Mouse (Mus musculus): ENCODE results near the gene Polr3h. TPM values are rescaled to one million over a fixed set of nuclear protein-coding genes. Genes with fewer than 3 reads are reported as not detected.

Gene Polr3h
- total and polyA plus RNA-seq, 3 experiments: 40.5 to 224 (median 59.3) TPM

- Histone ChIP-seq H3K4me3 (replicated peaks in 1 of 3; ENCODE audit: low read depth in 2 of 3, low read length in 2 of 3, poor library complexity in 1 of 3) (peak within 1 kb of the TSS; percentile 94 to 100 (median 99)), H3K4me2 (ENCODE audit: insufficient read depth, low read depth, poor library complexity, severe bottlenecking) (peak within 1 kb of the TSS; percentile 98), H3K9ac (ENCODE audit: insufficient read depth, low read depth) (peak within 1 kb of the TSS; percentile 87), H3K27ac (ENCODE audit: insufficient read depth, low read depth) (peak within 1 kb of the TSS; percentile 89), H3K4me1 (ENCODE audit: control insufficient read depth in 1 of 2, insufficient read depth in 2 of 2) (peaks cover 8 to 60% of the 10 kb centered on the region in 2 experiments; a peak in 3 of 4 replicates), H3K36me3 (replicated peaks in 1 of 2; ENCODE audit: control insufficient read depth in 1 of 2, insufficient read depth in 1 of 2, low read length in 1 of 2) (peaks cover 35 to 49% of the 10 kb centered on the region in 2 experiments), H3K9me3 (replicated peaks; ENCODE audit: low read length) (no peaks in the 10 kb centered on the region), H3K79me2 (replicated peaks; ENCODE audit: control insufficient read depth, extremely low read depth, insufficient read depth, poor library complexity, severe bottlenecking) (peaks cover 47% of the 10 kb centered on the region), H3K27me3 (replicated peaks) (no peaks in the 10 kb centered on the region)
- in situ Hi-C loops (cut with MboI; ENCODE audit: low pct_ligation_motif_present, low pct_unique_long_range_greater_than_20kb, low sequenced_read_pairs): no loop called here
- dilution Hi-C loops (cut with MboI; ENCODE audit: extremely low pct_ligation_motif_present, extremely low pct_unique_long_range_greater_than_20kb, low sequenced_read_pairs): no loop called here
- peak; percentile 97 for DNase-seq (ENCODE audit: extremely low read depth)
- peak; percentile 71; the same call in 1 of the 2 replicates for TF ChIP-seq MYC (IDR thresholded peaks at IDR 0.05; ENCODE audit: low read depth, low read length)
- peak; percentile 80 for TF ChIP-seq NELFE (IDR thresholded peaks at IDR 0.05; ENCODE audit: low read depth, low read length)
- TF ChIP-seq SMC3 (IDR thresholded peaks at IDR 0.05; ENCODE audit: low read depth, low read length): no peak
- TF ChIP-seq JUND (conservative IDR thresholded peaks at IDR 0.05; ENCODE audit: low read depth, low read length): no peak
- peak; percentile 18; the same call in 1 of the 2 replicates for TF ChIP-seq BHLHE40 (IDR thresholded peaks at IDR 0.05; ENCODE audit: low read depth, low read length)
- TF ChIP-seq MAX (IDR thresholded peaks at IDR 0.05; ENCODE audit: low read length): peak; percentile 56
- no peak; the same call in 1 of the 2 replicates for TF ChIP-seq MAFK (IDR thresholded peaks at IDR 0.05; ENCODE audit: insufficient replicate concordance, low read length)
- TF ChIP-seq ZKSCAN1 (IDR thresholded peaks at IDR 0.05; ENCODE audit: borderline replicate concordance, low read depth, low read length): no peak
- no peak; the same call in 1 of the 2 replicates for TF ChIP-seq GABPA (IDR thresholded peaks at IDR 0.05; ENCODE audit: insufficient replicate concordance, low read depth, low read length)
- no peak for TF ChIP-seq EP300 (IDR thresholded peaks at IDR 0.05; ENCODE audit: low read length)
- TF ChIP-seq ELF1 (IDR thresholded peaks at IDR 0.05; ENCODE audit: low read depth, low read length): peak; percentile 83
- no peak for TF ChIP-seq USF1 (IDR thresholded peaks at IDR 0.05; ENCODE audit: low read depth, low read length)
- peak; percentile 11; the same call in 1 of the 2 replicates for TF ChIP-seq MAZ (IDR thresholded peaks at IDR 0.05; ENCODE audit: low read depth, low read length)
- no peak for TF ChIP-seq ZC3H11A (IDR thresholded peaks at IDR 0.05; ENCODE audit: low read depth, low read length)
- TF ChIP-seq TBP (conservative IDR thresholded peaks at IDR 0.05; ENCODE audit: low read depth, low read length): no peak
- TF ChIP-seq USF2 (conservative IDR thresholded peaks at IDR 0.05; ENCODE audit: low read depth, low read length): no peak
- peak; percentile 87 for TF ChIP-seq HCFC1 (IDR thresholded peaks at IDR 0.05; ENCODE audit: low read depth, low read length)
- TF ChIP-seq MXI1 (IDR thresholded peaks at IDR 0.05; ENCODE audit: low read depth, low read length): peak; percentile 77
- TF ChIP-seq ETS1 (conservative IDR thresholded peaks at IDR 0.05; ENCODE audit: low read depth, low read length): no peak
- TF ChIP-seq ZNF384 (IDR thresholded peaks at IDR 0.05; ENCODE audit: low read depth, low read length): 0 out of 2 replicates have a peak, but pooled peaks have one; percentile 22
- TF ChIP-seq ZMIZ1 (IDR thresholded peaks at IDR 0.05; ENCODE audit: low read depth, low read length): peak; percentile 3; the same call in 1 of the 2 replicates
- TF ChIP-seq KAT2A (IDR thresholded peaks at IDR 0.05; ENCODE audit: insufficient replicate concordance, low read length): peak; percentile 90; the same call in 1 of the 2 replicates
- peak; percentile 63; the same call in 1 of the 2 replicates for TF ChIP-seq POLR2AphosphoS2 (IDR thresholded peaks at IDR 0.05; ENCODE audit: low read depth, low read length)
- TF ChIP-seq CHD1 (IDR thresholded peaks at IDR 0.05; ENCODE audit: low read depth, low read length): peak; percentile 77; the same call in 1 of the 2 replicates
- no peak; the same call in 1 of the 2 replicates for TF ChIP-seq RCOR1 (conservative IDR thresholded peaks at IDR 0.05; ENCODE audit: low read depth, low read length)
- peak; percentile 54 for TF ChIP-seq TCF12 (IDR thresholded peaks at IDR 0.05; ENCODE audit: low read depth, low read length)
- no peak for TF ChIP-seq RAD21 (IDR thresholded peaks at IDR 0.05; ENCODE audit: low read depth, low read length)
- no peak; the same call in 1 of the 2 replicates for TF ChIP-seq MEF2A (IDR thresholded peaks at IDR 0.05; ENCODE audit: borderline replicate concordance, low read depth, low read length)
- no peak for TF ChIP-seq NRF1 (IDR thresholded peaks at IDR 0.05; ENCODE audit: low read depth, low read length)
- peak; percentile 69 for TF ChIP-seq POLR2A (IDR thresholded peaks at IDR 0.05; ENCODE audit: low read depth, low read length)
- TF ChIP-seq CHD2 (IDR thresholded peaks at IDR 0.05; ENCODE audit: low read length): peak; percentile 100
- TF ChIP-seq E2F4 (IDR thresholded peaks at IDR 0.05; ENCODE audit: insufficient replicate concordance, low read depth, low read length): peak; percentile 65; the same call in 1 of the 2 replicates
- no peak for TF ChIP-seq PAX5 (IDR thresholded peaks at IDR 0.05; ENCODE audit: low read length)
Observed at GRCm38 (mm10) chr15:81871604-81872261, 54.3 kb downstream of the Polr3h start, which contains the start of gene Phf5a. Gene Phf5a, minus strand, starts transcription at chr15:81871911.

Data from CH12.LX (cell line).